Mouse (Mus musculus) heart, adult 2 months (tissue): Measurements from ENCODE around the gene Serpina1b.

ENCODE experiments used
- EP300 ChIP-seq: fragments of 200-500 bp; IDR thresholded peaks from 2 replicates; pipeline ENCODE4 v1.6.1; 2011; ENCODE audit warnings: low read depth, low read length, control low read depth; ENCODE audit not compliant: insufficient read depth
- POLR2A ChIP-seq: fragments of 200-500 bp; IDR thresholded peaks from 2 replicates; pipeline ENCODE4 v1.6.1; 2011; ENCODE audit warnings: mild to moderate bottlenecking, low read depth, low read length, control low read depth; ENCODE audit not compliant: insufficient read depth

DNA sequence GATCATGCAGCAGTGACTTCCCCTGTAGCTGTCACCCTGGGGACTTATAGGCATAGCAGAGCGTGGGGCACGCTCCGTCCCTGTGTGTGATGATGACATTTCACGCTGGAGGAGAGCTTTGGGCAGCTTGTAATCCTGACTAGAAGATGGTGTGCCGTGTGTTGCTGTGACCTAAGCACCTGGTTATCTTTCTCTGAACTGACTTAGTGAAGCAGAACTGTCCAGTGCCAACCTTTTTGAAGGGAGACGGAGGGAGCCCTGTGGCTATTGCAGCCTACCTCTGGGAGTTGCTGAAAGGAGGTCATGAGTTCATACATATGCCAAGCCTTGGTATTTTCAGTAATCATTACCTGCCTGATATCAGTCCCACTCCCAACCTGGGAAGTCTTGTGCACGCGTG, 134.7 kb downstream of the Serpina1b start, which contains the start of gene Serpina1f:
- TF ChIP-seq POLR2A (no peak), EP300 (no peak)
